9 mouse cellular contexts compared by ENCODE assay signal in the genomic region with DNA sequence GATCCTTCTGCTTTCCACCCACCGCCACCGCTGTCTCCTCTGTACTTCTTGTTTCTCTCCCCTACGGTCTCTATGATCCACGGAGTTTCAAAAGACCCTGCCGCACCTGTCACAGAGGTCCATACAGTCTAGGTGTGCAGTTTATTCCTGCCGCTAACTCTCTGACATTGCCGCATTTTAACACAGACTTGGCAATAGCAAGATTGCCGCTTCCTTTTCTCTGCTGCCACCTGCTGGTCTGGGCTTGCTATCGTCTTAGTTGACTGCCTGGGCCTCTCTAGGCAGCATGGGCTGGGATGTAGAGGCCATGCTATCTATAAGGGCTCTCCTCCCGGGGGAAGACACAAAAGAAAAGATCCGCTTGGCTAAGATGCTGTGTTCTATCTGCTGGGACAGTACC. TPM values are rescaled to one million over a fixed set of nuclear protein-coding genes. Genes with fewer than 3 reads are reported as not detected.
DNase-seq lines count a peak whose midpoint lies in the region; ATAC-seq lines count a peak whose summit lies in the region.
"Had no signal": no experiment of that assay in that cellular context is flagged by ENCODE, and none has a peak within 500 bp of the region (broad histone marks: within the 10 kb centered on the region; RNA-seq: fewer than 3 reads in every experiment).

No protein-coding gene starts in this region.

- 51% methylated on average over 11 of the region's 11 CpGs for WGBS in forebrain, embryonic 11.5 days

- H3K9me3 ChIP-seq in forebrain, embryonic 11.5 days (ENCODE audit: control insufficient read depth, low read length) = no peaks in the 10 kb centered on the region
- H3K9me3 ChIP-seq: liver, embryonic 15.5 days had no signal

- ATAC-seq in forebrain, embryonic 11.5 days (replicated peaks; ENCODE audit: low FRiP score) = no peak; the same call in 1 of the 2 replicates

- no peak overlapping the region for H3K4me2 ChIP-seq in forebrain, embryonic 11.5 days (ENCODE audit: low read depth, low read length, severe bottlenecking)
- H3K4me2 ChIP-seq: liver, embryonic 15.5 days had no signal

- H3K4me3 ChIP-seq in forebrain, embryonic 11.5 days (ENCODE audit: low read depth, low read length) = no peak overlapping the region
- H3K4me3 ChIP-seq: liver, embryonic 15.5 days had no signal

- peak; percentile 85 for DNase-seq in ES-CJ7 (ENCODE audit: low read depth, low spot score)
- peak; percentile 64 for DNase-seq in brain, embryonic 18.5 days (ENCODE audit: low read depth, low spot score)
- DNase-seq in forebrain, embryonic 11.5 days (ENCODE audit: low spot score) = peak; percentile 87
- peak; percentile 90 to 96 for DNase-seq in heart, postnatal 14 days
- peak; percentile 55 for DNase-seq in layer of hippocampus, adult 9-10 months (ENCODE audit: low spot score)
- DNase-seq in lung, postnatal 10 days = peak; percentile 93
- peak; percentile 76 for DNase-seq in retina, postnatal 7 days (ENCODE audit: low read depth, low spot score)
- DNase-seq in thymus, postnatal 4 days = peak; percentile 97

- intact Hi-C loops in heart, postnatal 14 days (cut with DNase I) = loop anchor here (1.0 to 10.0 kb wide), 4 partner anchors 46 to 427 kb away; no protein-coding TSS in a partner anchor

- no peak overlapping the region for H3K27ac ChIP-seq in forebrain, embryonic 11.5 days (ENCODE audit: low read depth, low read length)
- H3K27ac ChIP-seq: liver, embryonic 15.5 days had no signal

- H3K36me3 ChIP-seq in forebrain, embryonic 11.5 days (ENCODE audit: control insufficient read depth, insufficient read depth, low read length) = no peaks in the 10 kb centered on the region; the same call in 1 of the 2 replicates

- no peak overlapping the region for H3K9ac ChIP-seq in forebrain, embryonic 11.5 days (ENCODE audit: low read length)
- H3K9ac ChIP-seq: liver, embryonic 15.5 days had no signal

- no peaks in the 10 kb centered on the region for H3K27me3 ChIP-seq in forebrain, embryonic 11.5 days (ENCODE audit: control insufficient read depth, insufficient read depth, low read length)
- H3K27me3 ChIP-seq: liver, embryonic 15.5 days had no signal

- no peaks in the 10 kb centered on the region for H3K4me1 ChIP-seq in forebrain, embryonic 11.5 days (replicated peaks; ENCODE audit: control insufficient read depth, insufficient read depth, low read length)

RNA-seq across cellular contexts. Expression of a gene that starts 17.2 kb away (rescaled TPM):
- polyA plus RNA-seq in forebrain, embryonic 11.5 days (2014; fragmentation: Nextera tagmentation; extraction: Ambion mirVana) = not detected in 2 replicates
- total RNA-seq in heart, postnatal 14 days (2021) = under 1 TPM; 0.38 to 0.44 TPM

RNA-seq across cellular contexts. Expression of a gene that starts 18.2 kb away (rescaled TPM):
- 152 and 163 TPM in 2 replicates for polyA plus RNA-seq in forebrain, embryonic 11.5 days (2014; fragmentation: Nextera tagmentation; extraction: Ambion mirVana)
- 10 to 100 TPM; 41.6 to 46.0 TPM for total RNA-seq in heart, postnatal 14 days (2021)
